Mouse (Mus musculus) cerebellum, adult 2 months (tissue): ENCODE results near the gene Sprr2a1.
"Not testable (repeated sequence)": the region's sequence is repeated elsewhere in the genome, so short reads cannot be mapped to it uniquely, and the experiment has no call there.

Source experiments
- CTCF ChIP-seq: fragments of 200-500 bp; IDR thresholded peaks from 2 replicates; pipeline ENCODE4 v1.5.1; 2011; ENCODE audit warnings: low read depth, mild to moderate bottlenecking, control low read depth, low read length, moderate library complexity, borderline replicate concordance; ENCODE audit not compliant: insufficient read depth
- POLR2A ChIP-seq: fragments of 200-500 bp; IDR thresholded peaks from 2 replicates; pipeline ENCODE4 v1.6.1; 2011; ENCODE audit warnings: low read length, control low read depth, borderline replicate concordance; ENCODE audit not compliant: insufficient read depth

DNA sequence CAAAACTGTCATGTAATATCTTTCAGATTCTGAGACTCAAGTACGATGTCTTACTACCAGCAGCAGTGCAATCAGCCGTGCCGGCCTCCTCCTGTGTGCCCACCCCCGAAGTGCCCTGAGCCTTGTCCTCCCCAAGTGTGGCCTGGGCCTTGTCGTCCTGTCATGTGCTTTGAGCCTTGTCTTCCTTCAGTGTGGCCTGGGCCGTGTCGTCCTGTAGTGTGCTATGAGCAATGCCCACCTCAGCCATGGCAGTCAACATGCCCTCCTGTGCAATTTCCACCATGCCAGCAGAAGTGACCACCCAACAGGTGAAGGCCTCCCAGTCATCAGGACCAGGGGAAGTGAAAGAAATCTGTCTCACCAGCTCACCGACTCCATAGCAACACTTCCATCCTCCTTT is 38.3 kb downstream of the Sprr2a1 start:
- TF ChIP-seq POLR2A, CTCF: not testable (repeated sequence)
